Mouse (Mus musculus): Measurements from ENCODE around the gene Lad1.

GRCm38 (mm10) chr1:135800192-135800950 is 18.0 kb upstream of the Lad1 start:
- TF ChIP-seq POLR2A (IDR thresholded peaks at IDR 0.05; ENCODE audit: insufficient read depth, low read depth, low read length) (no peak), CTCF (IDR thresholded peaks at IDR 0.05; ENCODE audit: insufficient read depth, low read depth, low read length) (no peak)

Data from olfactory bulb, adult 2 months (tissue).